Mouse (Mus musculus) megakaryocyte, embryonic 14.5 days (primary cell): ENCODE results near the gene Ncor1.

ENCODE experiments used
- FLI1 ChIP-seq: IDR thresholded peaks from 2 replicates; pipeline ENCODE4 v1.6.1; 2012; ENCODE audit warnings: low read length, inconsistent platforms, mixed read lengths
- GATA1 ChIP-seq: IDR thresholded peaks from 3 replicates; pipeline ENCODE4 v1.6.1; 2012; ENCODE audit warnings: mixed read lengths, low read length, inconsistent platforms, borderline replicate concordance

GRCm38 (mm10) chr11:62320097-62320496 lies 138.2 kb downstream of the Ncor1 start:
- no peak for TF ChIP-seq GATA1
- no peak for TF ChIP-seq FLI1
